Mouse (Mus musculus): ENCODE data around the gene Sec14l2.
A peak's percentile ranks its signal among the peaks of the same experiment; 100 is the strongest.
"Not testable (repeated sequence)": the region's sequence is repeated elsewhere in the genome, so short reads cannot be mapped to it uniquely, and the experiment has no call there.

Sec14l2 gene

GRCm38 (mm10) chr11:4133450-4133849 is 10.2 kb upstream of the Sec14l2 start:
- DNase-seq (ENCODE audit: low read depth), result no peak

GRCm38 (mm10) chr11:4128461-4128860 is 5.2 kb upstream of the Sec14l2 start:
- not testable (repeated sequence) for DNase-seq (ENCODE audit: low read depth)

GRCm38 (mm10) chr11:4127059-4127458 is 3.8 kb upstream of the Sec14l2 start:
- DNase-seq (ENCODE audit: low read depth), result no peak

- peak; percentile 69 for DNase-seq (ENCODE audit: low read depth)
Measured at GRCm38 (mm10) chr11:4123922-4124321, 707 bp upstream of the Sec14l2 start.

GRCm38 (mm10) chr11:4122226-4122625 is 989 bp downstream of the Sec14l2 start:
- no peak for DNase-seq (ENCODE audit: low read depth)

GRCm38 (mm10) chr11:4121691-4122090 is 1.5 kb downstream of the Sec14l2 start:
- no peak for DNase-seq (ENCODE audit: low read depth)

GRCm38 (mm10) chr11:4119635-4120034 is 3.6 kb downstream of the Sec14l2 start:
- no peak for DNase-seq (ENCODE audit: low read depth)

GRCm38 (mm10) chr11:4118081-4118921 is 4.9 kb downstream of the Sec14l2 start:
- no peak for DNase-seq (ENCODE audit: low read depth)

GRCm38 (mm10) chr11:4117372-4118071 is 5.7 kb downstream of the Sec14l2 start:
- no peak for DNase-seq (ENCODE audit: low read depth)

GRCm38 (mm10) chr11:4116458-4117141 is 6.6 kb downstream of the Sec14l2 start:
- no peak for DNase-seq (ENCODE audit: low read depth)

GRCm38 (mm10) chr11:4115407-4115806 is 7.8 kb downstream of the Sec14l2 start:
- no peak for DNase-seq (ENCODE audit: low read depth)

GRCm38 (mm10) chr11:4114541-4114940 is 8.7 kb downstream of the Sec14l2 start:
- DNase-seq (ENCODE audit: low read depth), result not testable (repeated sequence)

GRCm38 (mm10) chr11:4113970-4114369 is 9.2 kb downstream of the Sec14l2 start:
- no peak for DNase-seq (ENCODE audit: low read depth)

GRCm38 (mm10) chr11:4113496-4113895 is 9.7 kb downstream of the Sec14l2 start:
- no peak for DNase-seq (ENCODE audit: low read depth)

- no peak for DNase-seq (ENCODE audit: low read depth)
Measured at GRCm38 (mm10) chr11:4112861-4113260, 10.4 kb downstream of the Sec14l2 start.

- DNase-seq (ENCODE audit: low read depth), result no peak
Measured at GRCm38 (mm10) chr11:4112033-4112432, 11.2 kb downstream of the Sec14l2 start.

GRCm38 (mm10) chr11:4108691-4109090 is 14.5 kb downstream of the Sec14l2 start:
- DNase-seq (ENCODE audit: low read depth), result no peak

- not testable (repeated sequence) for DNase-seq (ENCODE audit: low read depth)
Measured at GRCm38 (mm10) chr11:4107901-4108300, 15.3 kb downstream of the Sec14l2 start.

- DNase-seq (ENCODE audit: low read depth), result no peak
Measured at GRCm38 (mm10) chr11:4105444-4105843, 17.8 kb downstream of the Sec14l2 start.

GRCm38 (mm10) chr11:4104989-4105388 is 18.2 kb downstream of the Sec14l2 start:
- DNase-seq (ENCODE audit: low read depth), result no peak

- DNase-seq (ENCODE audit: low read depth), result no peak
Measured at GRCm38 (mm10) chr11:4103522-4103921, 19.7 kb downstream of the Sec14l2 start.

- DNase-seq (ENCODE audit: low read depth), result no peak
Measured at GRCm38 (mm10) chr11:4101851-4102250, 21.4 kb downstream of the Sec14l2 start.

- no peak for DNase-seq (ENCODE audit: low read depth)
Measured at GRCm38 (mm10) chr11:4099447-4099846, 23.8 kb downstream of the Sec14l2 start.

All from c-Kit-positive CD71-positive TER-119-negative erythroid progenitor cells, embryonic 14.5 days (primary cell).